Mouse (Mus musculus): ENCODE data around the gene Hao2.

Gene Hao2

DNA sequence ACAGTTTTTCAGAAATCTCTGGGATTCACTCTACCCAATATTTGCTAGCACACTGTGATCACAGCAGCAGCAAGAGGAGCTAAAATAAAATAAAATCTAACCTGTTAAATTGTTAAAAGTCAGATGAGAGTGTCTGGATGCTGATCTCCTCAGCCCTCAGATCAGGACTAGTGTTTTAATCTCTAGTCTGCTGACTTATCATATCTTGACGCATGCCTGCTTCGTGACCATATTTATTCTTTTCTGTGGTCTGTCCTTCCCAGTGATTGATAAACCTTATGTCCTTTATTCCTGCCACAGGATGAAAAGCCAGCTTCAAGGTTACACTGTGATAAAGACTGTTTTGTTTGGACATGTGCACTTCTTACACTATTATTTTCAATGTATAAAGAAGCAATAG lies 35.0 kb downstream of the Hao2 start:
- no peak for DNase-seq (ENCODE audit: extremely low read depth, low read depth, low spot score)

- DNase-seq (ENCODE audit: extremely low read depth, low read depth, low spot score): no peak
Measured at GRCm38 (mm10) chr3:98856892-98857291, 36.1 kb downstream of the Hao2 start.

DNA sequence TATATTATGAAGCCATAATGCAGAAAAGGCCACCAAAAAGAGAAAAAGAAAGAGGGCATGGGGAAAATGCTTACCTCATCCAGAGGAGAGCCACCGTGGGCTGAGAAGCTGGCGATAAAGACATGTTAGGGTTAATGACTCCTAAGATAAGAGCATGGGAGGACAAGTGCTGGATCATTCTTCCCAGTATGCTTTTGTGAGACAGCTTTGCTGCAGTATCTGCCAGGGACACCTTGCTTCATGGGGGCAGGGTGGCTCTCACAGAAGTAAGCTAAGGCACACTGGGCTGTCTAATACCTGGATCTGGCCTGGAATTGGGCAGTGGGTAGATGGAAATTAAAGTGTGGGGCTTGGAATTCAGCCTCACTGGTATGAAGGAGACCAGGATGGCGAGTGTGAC lies 37.9 kb downstream of the Hao2 start:
- DNase-seq (ENCODE audit: extremely low read depth, low read depth, low spot score): no peak

DNA sequence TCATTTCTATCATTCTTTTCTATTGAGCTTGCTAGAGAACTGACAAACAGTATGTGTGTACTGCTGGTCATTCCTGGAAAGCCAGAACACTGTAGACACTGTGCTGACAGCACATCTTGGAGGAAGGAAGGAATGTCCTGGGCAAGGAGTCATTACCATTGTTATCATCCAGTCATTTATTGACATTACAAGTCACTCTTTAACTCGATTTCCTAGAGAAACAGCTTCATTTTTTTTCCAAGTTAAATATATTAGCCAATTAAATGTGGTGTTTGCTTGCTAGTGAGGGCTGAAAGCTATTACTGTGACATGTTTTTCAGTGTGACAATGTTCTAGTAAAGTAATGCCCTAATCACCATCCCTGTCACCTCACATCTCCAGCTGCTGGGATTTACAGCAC lies 39.4 kb downstream of the Hao2 start:
- no peak for DNase-seq (ENCODE audit: extremely low read depth, low read depth, low spot score)

- DNase-seq (ENCODE audit: extremely low read depth, low read depth, low spot score): no peak
Measured at GRCm38 (mm10) chr3:98853051-98853450, 40.0 kb downstream of the Hao2 start.

DNA sequence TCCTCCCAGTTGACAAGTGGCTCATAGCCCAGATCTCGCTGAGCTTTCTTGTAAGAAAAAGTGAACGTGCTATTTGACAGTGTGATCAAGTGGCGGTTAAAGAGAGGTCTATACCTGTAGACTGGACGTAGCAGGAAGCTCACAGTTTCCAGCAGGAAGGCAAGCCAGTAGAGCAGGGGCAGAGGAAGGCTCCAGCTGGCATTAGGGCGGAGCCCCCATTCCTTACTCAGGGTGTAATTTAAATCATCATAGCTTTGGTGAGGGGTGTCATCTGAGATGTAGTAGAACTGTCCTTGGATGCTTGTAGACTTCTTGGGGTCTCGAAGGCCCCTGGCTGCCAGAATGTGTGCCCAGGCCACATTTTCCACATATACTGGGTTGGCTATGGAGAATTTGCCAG lies 40.4 kb downstream of the Hao2 start:
- no peak for DNase-seq (ENCODE audit: extremely low read depth, low read depth, low spot score)

DNA sequence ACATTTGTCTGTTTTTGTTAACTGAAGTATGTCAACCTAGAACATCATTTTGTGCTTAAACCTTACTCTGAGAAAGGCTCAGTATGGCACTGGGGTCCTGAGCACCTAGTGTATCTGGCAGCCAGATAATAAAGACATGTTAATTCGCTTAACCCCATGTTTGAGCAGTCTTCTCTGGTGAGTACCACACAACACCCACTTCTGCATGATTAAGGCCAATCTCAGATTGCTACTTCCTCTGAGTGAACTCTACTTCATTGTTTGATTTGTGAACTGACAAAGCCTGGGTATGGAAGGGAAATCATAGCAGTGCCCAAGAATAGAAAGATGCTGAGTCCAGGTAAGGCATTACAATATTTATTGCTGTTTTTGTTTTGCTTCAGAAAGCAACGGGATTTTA lies 41.2 kb downstream of the Hao2 start:
- DNase-seq (ENCODE audit: extremely low read depth, low read depth, low spot score): no peak

- no peak for DNase-seq (ENCODE audit: extremely low read depth, low read depth, low spot score)
Measured at GRCm38 (mm10) chr3:98850262-98850661, 42.8 kb downstream of the Hao2 start.

DNA sequence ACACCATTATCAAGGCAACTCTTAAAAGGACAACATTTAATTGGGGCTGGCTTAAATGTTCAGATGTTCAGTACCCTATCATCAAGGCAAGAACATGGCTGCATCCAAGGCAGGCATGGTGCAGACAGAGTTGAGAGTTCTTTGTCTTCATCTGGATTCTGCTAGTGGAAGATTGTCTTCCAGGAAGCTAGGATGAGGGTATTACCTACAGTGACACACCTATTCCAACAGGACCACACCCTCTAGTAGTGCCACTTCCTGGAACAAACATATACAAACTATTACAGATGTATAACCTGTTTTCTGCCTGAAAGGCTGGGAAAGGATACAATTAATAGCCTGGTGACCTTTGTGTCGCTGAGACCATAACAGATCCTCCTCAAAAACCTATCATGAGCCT lies 44.1 kb downstream of the Hao2 start:
- no peak for DNase-seq (ENCODE audit: extremely low read depth, low read depth, low spot score)

Data from fat pad, adult 2 months (tissue).